Mouse (Mus musculus) granulocyte monocyte progenitor cell, adult 5-6 weeks (primary cell): ENCODE results near the gene Jak3. TPM values are rescaled to one million over a fixed set of nuclear protein-coding genes. Genes with fewer than 3 reads are reported as not detected.

Source experiments
- ATAC-seq: replicated peaks from 2 replicates; pipeline ENCODE4 v1.8.0; 2016; ENCODE audit warnings: mild to moderate bottlenecking, moderate TSS enrichment, inconsistent platforms; ENCODE audit not compliant: poor library complexity, severe bottlenecking
- total RNA-seq, 2 experiments: library from RNA; stranded (forward) in 1 of 2; stranded (reverse) in 1 of 2; fragments of 200-712, 200-1000 nt in 1 of 2; fragments of >200 nt in 1 of 2; fragmentation: Nextera tagmentation in 1 of 2; gene quantifications; 2 replicates each; pipeline ENCODE4 v1.2.3; 2014 to 2017

The Jak3 gene
- total RNA-seq (2014; fragmentation: Nextera tagmentation): 10.9 and 17.5 TPM in 2 replicates
- total RNA-seq (2017): 7.2 and 8.1 TPM in 2 replicates

- ATAC-seq: peak; percentile 45
Observed at GRCm38 (mm10) chr8:71676020-71676741, at the start of gene Jak3. Gene Jak3 (plus strand): TSS chr8:71676296.

- ATAC-seq: no peak
Observed at GRCm38 (mm10) chr8:71626753-71627152, 49.3 kb upstream of the Jak3 start.

GRCm38 (mm10) chr8:71627265-71628099 lies 48.6 kb upstream of the Jak3 start:
- ATAC-seq: peak; percentile 28

- ATAC-seq: peak; percentile 11
Observed at GRCm38 (mm10) chr8:71628396-71629095, 47.5 kb upstream of the Jak3 start.

- peak; percentile 57 for ATAC-seq
Observed at GRCm38 (mm10) chr8:71629096-71629697, 46.9 kb upstream of the Jak3 start.

GRCm38 (mm10) chr8:71629781-71630212 lies 46.3 kb upstream of the Jak3 start:
- ATAC-seq: peak; percentile 12

GRCm38 (mm10) chr8:71630761-71631160 lies 45.3 kb upstream of the Jak3 start:
- no peak for ATAC-seq

- 0 out of 2 replicates have a peak, but pooled peaks have one; percentile 2 for ATAC-seq
Observed at GRCm38 (mm10) chr8:71631897-71632296, 44.2 kb upstream of the Jak3 start.

GRCm38 (mm10) chr8:71633164-71633563 lies 42.9 kb upstream of the Jak3 start:
- ATAC-seq: peak; percentile 35; the same call in 1 of the 2 replicates

- peak; percentile 43 for ATAC-seq
Observed at GRCm38 (mm10) chr8:71633981-71634667, 42.0 kb upstream of the Jak3 start.

- ATAC-seq: no peak
Observed at GRCm38 (mm10) chr8:71637149-71638095, 38.7 kb upstream of the Jak3 start.

- no peak for ATAC-seq
Observed at GRCm38 (mm10) chr8:71638321-71638720, 37.8 kb upstream of the Jak3 start.

GRCm38 (mm10) chr8:71639318-71639717 lies 36.8 kb upstream of the Jak3 start:
- ATAC-seq: no peak

- ATAC-seq: no peak
Observed at GRCm38 (mm10) chr8:71645510-71645909, 30.6 kb upstream of the Jak3 start.

- ATAC-seq: peak; percentile 83
Observed at GRCm38 (mm10) chr8:71654600-71654999, 21.5 kb upstream of the Jak3 start.

GRCm38 (mm10) chr8:71657816-71658215 lies 18.3 kb upstream of the Jak3 start:
- ATAC-seq: no peak

- no peak for ATAC-seq
Observed at GRCm38 (mm10) chr8:71658515-71659049, 17.5 kb upstream of the Jak3 start.

GRCm38 (mm10) chr8:71659751-71660150 lies 16.3 kb upstream of the Jak3 start:
- no peak for ATAC-seq
